Mouse (Mus musculus): ENCODE data around the gene Lrrc27.

Lrrc27 gene

DNA sequence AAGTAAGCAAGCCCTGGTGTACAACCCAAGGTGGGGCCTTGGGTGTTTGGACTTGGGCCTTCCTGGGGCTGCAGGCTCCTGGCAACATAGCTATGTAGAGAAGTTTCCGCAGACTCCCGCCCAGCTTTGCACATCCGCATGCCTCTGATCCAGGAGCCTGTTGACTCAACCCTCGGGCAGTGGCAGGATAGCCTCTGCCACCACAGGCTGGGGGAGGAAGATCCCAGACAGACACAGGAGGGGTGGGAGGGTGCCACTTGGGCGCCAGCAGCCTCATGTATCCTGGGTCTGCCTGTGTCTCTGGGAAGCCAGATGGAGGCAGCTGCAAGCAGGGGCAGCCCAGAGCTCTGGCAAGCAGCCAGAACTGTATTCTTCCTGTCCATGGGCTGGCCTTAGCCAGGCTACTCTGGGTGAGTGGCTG lies 39.1 kb downstream of the Lrrc27 start:
- Histone ChIP-seq H3K4me1 (replicated peaks; ENCODE audit: low read depth, low read length) (peaks cover 85% of the 10 kb centered on the region), H3K9me3 (ENCODE audit: low read length) (no peaks in the 10 kb centered on the region), H3K4me3 (replicated peaks; ENCODE audit: low read length) (no peak overlapping the region), H3K36me3 (ENCODE audit: insufficient read depth, low read length) (peaks cover 35% of the 10 kb centered on the region), H3K27me3 (ENCODE audit: insufficient read depth, low read length) (peaks cover 48% of the 10 kb centered on the region)
- TF ChIP-seq CTCF (conservative IDR thresholded peaks at IDR 0.05; ENCODE audit: low read length) (no peak), NANOG (IDR thresholded peaks at IDR 0.05; ENCODE audit: borderline replicate concordance, low read length) (no peak), POU5F1 (IDR thresholded peaks at IDR 0.05; ENCODE audit: borderline replicate concordance, low read length) (no peak)

- TF ChIP-seq NANOG (IDR thresholded peaks at IDR 0.05; ENCODE audit: borderline replicate concordance, low read length) (no peak), POU5F1 (IDR thresholded peaks at IDR 0.05; ENCODE audit: borderline replicate concordance, low read length) (no peak), CTCF (conservative IDR thresholded peaks at IDR 0.05; ENCODE audit: low read length) (no peak)
- peaks cover 41% of the 10 kb centered on the region for H3K27me3 ChIP-seq (ENCODE audit: insufficient read depth, low read length)
- H3K4me1 ChIP-seq (replicated peaks; ENCODE audit: low read depth, low read length) = peaks cover 86% of the 10 kb centered on the region
- peaks cover 39% of the 10 kb centered on the region for H3K36me3 ChIP-seq (ENCODE audit: insufficient read depth, low read length)
- 0 out of 2 replicates have a peak overlapping the region, but pooled peaks have one; percentile 7 for H3K4me3 ChIP-seq (replicated peaks; ENCODE audit: low read length)
- no peaks in the 10 kb centered on the region for H3K9me3 ChIP-seq (ENCODE audit: low read length)
These were observed 39.8 kb downstream of the Lrrc27 start for GRCm38 (mm10) chr7:139252566-139252965.

DNA sequence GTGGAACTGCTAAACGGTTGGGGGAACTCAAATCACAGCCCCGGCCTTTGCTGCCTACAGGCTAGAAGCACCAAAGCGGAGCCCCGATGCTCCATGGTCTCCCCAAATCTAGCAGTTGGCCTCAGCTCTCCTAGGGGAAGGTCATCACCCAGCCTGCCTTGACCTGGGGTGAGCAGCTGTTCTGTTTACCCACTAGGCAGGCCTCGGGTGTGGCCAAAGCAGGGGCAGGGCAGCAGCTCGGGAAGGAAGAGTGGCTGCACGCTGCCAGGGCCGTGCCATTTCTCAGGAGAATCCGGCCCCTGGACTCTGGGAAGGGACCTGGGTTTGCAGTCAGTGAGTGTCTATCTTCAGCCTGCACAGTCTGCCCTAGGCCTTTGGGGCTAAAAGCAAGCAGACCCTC lies 40.2 kb downstream of the Lrrc27 start:
- Histone ChIP-seq H3K9me3 (ENCODE audit: low read length) (no peaks in the 10 kb centered on the region), H3K36me3 (ENCODE audit: insufficient read depth, low read length) (peaks cover 42% of the 10 kb centered on the region)

GRCm38 (mm10) chr7:139253462-139253861 lies 40.7 kb downstream of the Lrrc27 start:
- H3K27me3 ChIP-seq (ENCODE audit: insufficient read depth, low read length) = peaks cover 34% of the 10 kb centered on the region
- H3K4me1 ChIP-seq (replicated peaks; ENCODE audit: low read depth, low read length) = peaks cover 91% of the 10 kb centered on the region
- TF ChIP-seq POU5F1 (IDR thresholded peaks at IDR 0.05; ENCODE audit: borderline replicate concordance, low read length) (no peak), NANOG (IDR thresholded peaks at IDR 0.05; ENCODE audit: borderline replicate concordance, low read length) (no peak), CTCF (conservative IDR thresholded peaks at IDR 0.05; ENCODE audit: low read length) (no peak)
- peaks cover 46% of the 10 kb centered on the region for H3K36me3 ChIP-seq (ENCODE audit: insufficient read depth, low read length)
- H3K9me3 ChIP-seq (ENCODE audit: low read length) = no peaks in the 10 kb centered on the region
- H3K4me3 ChIP-seq (replicated peaks; ENCODE audit: low read length) = no peak overlapping the region

More for the DNA sequence above, 40.2 kb downstream of the Lrrc27 start:
- Histone ChIP-seq H3K4me1 (replicated peaks; ENCODE audit: low read depth, low read length) (peaks cover 86% of the 10 kb centered on the region), H3K4me3 (replicated peaks; ENCODE audit: low read length) (0 out of 2 replicates have a peak overlapping the region, but pooled peaks have one; percentile 7), H3K27me3 (ENCODE audit: insufficient read depth, low read length) (peaks cover 37% of the 10 kb centered on the region)
- TF ChIP-seq POU5F1 (IDR thresholded peaks at IDR 0.05; ENCODE audit: borderline replicate concordance, low read length) (no peak), CTCF (conservative IDR thresholded peaks at IDR 0.05; ENCODE audit: low read length) (no peak), NANOG (IDR thresholded peaks at IDR 0.05; ENCODE audit: borderline replicate concordance, low read length) (no peak)

DNA sequence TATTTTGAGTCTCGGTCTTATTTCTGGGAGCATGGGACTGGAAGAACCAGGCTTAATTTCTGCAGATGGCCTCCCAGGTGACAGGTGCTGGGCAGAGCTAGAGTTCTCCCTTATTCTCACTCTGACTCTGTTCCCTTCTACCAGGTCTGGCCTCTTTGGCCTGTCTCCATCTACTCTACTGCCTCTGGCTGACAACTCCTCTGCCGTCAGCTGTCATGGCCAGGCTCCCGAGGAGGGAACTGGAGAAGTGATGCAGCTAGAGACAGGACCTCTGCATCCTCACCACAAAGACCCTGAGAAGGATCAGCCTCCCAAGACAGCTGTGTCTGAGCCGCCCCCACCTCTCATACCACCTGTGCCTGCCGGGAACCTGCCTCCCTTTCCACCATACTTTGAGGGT lies 41.8 kb downstream of the Lrrc27 start:
- peaks cover 85% of the 10 kb centered on the region for H3K4me1 ChIP-seq (replicated peaks; ENCODE audit: low read depth, low read length)
- H3K36me3 ChIP-seq (ENCODE audit: insufficient read depth, low read length) = peaks cover 57% of the 10 kb centered on the region
- peak overlapping the region; percentile 35; the same call in 1 of the 2 replicates for H3K4me3 ChIP-seq (replicated peaks; ENCODE audit: low read length)
- no peaks in the 10 kb centered on the region for H3K9me3 ChIP-seq (ENCODE audit: low read length)
- peaks cover 22% of the 10 kb centered on the region for H3K27me3 ChIP-seq (ENCODE audit: insufficient read depth, low read length)
- TF ChIP-seq POU5F1 (IDR thresholded peaks at IDR 0.05; ENCODE audit: borderline replicate concordance, low read length) (no peak), CTCF (conservative IDR thresholded peaks at IDR 0.05; ENCODE audit: low read length) (no peak)

GRCm38 (mm10) chr7:139257752-139258542 lies 45.2 kb downstream of the Lrrc27 start:
- H3K4me1 ChIP-seq (replicated peaks; ENCODE audit: low read depth, low read length) = peaks cover 59% of the 10 kb centered on the region
- H3K27me3 ChIP-seq (ENCODE audit: insufficient read depth, low read length) = peaks cover 2% of the 10 kb centered on the region; the same call in 1 of the 2 replicates
- H3K9me3 ChIP-seq (ENCODE audit: low read length) = no peaks in the 10 kb centered on the region; the same call in 1 of the 2 replicates
- H3K36me3 ChIP-seq (ENCODE audit: insufficient read depth, low read length) = peaks cover 52% of the 10 kb centered on the region
- H3K4me3 ChIP-seq (replicated peaks; ENCODE audit: low read length) = peak overlapping the region; percentile 10; the same call in 1 of the 2 replicates
- TF ChIP-seq CTCF (conservative IDR thresholded peaks at IDR 0.05; ENCODE audit: low read length) = no peak
- no peak for TF ChIP-seq NANOG (IDR thresholded peaks at IDR 0.05; ENCODE audit: borderline replicate concordance, low read length)
- TF ChIP-seq POU5F1 (IDR thresholded peaks at IDR 0.05; ENCODE audit: borderline replicate concordance, low read length) = no peak

DNA sequence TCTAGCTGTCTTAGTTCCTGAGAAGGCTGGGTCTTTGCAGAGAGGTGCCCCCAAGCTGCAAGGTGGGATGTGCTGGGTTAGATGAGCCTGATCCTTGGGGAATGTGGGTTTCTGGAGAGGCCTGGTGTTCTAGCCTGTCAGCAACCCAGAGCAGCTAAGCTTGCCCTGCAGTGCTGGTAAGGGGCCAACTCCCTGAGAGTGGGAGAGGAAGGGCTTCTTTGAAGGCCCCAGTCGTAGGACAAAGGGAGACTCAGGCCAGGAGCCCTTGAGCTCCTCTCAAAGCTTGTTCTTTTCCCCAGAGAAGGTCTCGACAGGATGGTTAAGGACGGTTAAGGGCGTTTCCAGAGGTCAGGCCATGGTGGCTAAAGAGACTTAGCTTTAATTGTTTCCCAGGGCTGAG lies 51.5 kb downstream of the Lrrc27 start:
- H3K36me3 ChIP-seq (ENCODE audit: insufficient read depth, low read length) = peaks cover 34% of the 10 kb centered on the region
- no peak for TF ChIP-seq CTCF (conservative IDR thresholded peaks at IDR 0.05; ENCODE audit: low read length)
- TF ChIP-seq POU5F1 (IDR thresholded peaks at IDR 0.05; ENCODE audit: borderline replicate concordance, low read length) = no peak
- TF ChIP-seq NANOG (IDR thresholded peaks at IDR 0.05; ENCODE audit: borderline replicate concordance, low read length) = no peak
- no peaks in the 10 kb centered on the region for H3K27me3 ChIP-seq (ENCODE audit: insufficient read depth, low read length)
- H3K4me1 ChIP-seq (replicated peaks; ENCODE audit: low read depth, low read length) = peaks cover 36% of the 10 kb centered on the region
- H3K9me3 ChIP-seq (ENCODE audit: low read length) = no peaks in the 10 kb centered on the region; the same call in 1 of the 2 replicates
- no peak overlapping the region for H3K4me3 ChIP-seq (replicated peaks; ENCODE audit: low read length)

DNA sequence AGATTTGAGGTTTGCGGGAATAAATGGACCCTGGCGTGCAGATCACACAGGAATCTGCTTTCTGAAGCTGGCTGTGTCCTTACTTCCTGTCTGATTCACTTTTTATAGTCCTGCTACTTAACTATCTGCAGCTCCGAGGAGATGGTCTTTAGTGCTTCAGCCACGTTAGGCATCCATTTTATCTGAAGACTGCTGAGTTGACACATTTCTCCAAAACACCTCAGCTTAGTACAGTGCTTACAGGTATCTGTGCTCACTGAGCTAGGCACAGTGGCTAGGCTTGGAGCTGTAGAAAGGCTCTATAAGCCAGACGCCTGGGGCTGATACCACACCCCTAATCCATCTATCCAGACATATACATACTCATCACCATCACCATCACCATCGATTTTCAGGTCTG lies 52.8 kb downstream of the Lrrc27 start:
- H3K4me1 ChIP-seq (replicated peaks; ENCODE audit: low read depth, low read length) = peaks cover 32% of the 10 kb centered on the region
- no peak overlapping the region for H3K4me3 ChIP-seq (replicated peaks; ENCODE audit: low read length)
- TF ChIP-seq CTCF (conservative IDR thresholded peaks at IDR 0.05; ENCODE audit: low read length) = no peak
- no peak for TF ChIP-seq POU5F1 (IDR thresholded peaks at IDR 0.05; ENCODE audit: borderline replicate concordance, low read length)
- no peak for TF ChIP-seq NANOG (IDR thresholded peaks at IDR 0.05; ENCODE audit: borderline replicate concordance, low read length)
- H3K27me3 ChIP-seq (ENCODE audit: insufficient read depth, low read length) = no peaks in the 10 kb centered on the region
- no peaks in the 10 kb centered on the region; the same call in 1 of the 2 replicates for H3K9me3 ChIP-seq (ENCODE audit: low read length)
- peaks cover 32% of the 10 kb centered on the region for H3K36me3 ChIP-seq (ENCODE audit: insufficient read depth, low read length)
